ENCODE assay signal across 9 mouse cellular contexts in the genomic region with DNA sequence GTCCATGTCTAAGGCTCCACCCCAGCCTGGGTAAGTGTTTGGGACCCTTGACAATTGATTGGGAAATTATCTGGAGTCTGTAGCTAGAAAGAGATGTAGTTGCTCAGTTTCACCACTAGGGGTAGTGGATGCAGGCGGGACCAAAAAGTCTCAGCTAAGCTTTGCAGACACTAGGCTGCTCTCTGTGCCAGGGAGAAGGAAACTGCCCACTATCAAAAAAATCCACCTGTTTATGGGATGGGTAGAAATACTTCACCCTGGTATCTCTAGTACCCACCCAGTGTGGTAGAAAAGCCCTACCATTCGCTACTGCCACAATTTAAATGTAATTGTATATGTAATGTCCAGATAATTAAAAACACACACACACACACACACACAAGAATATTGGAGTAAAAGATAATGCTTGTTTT. TPM values are rescaled to one million over a fixed set of nuclear protein-coding genes. Genes with fewer than 3 reads are reported as not detected.
DNase-seq lines count a peak whose midpoint lies in the region; ATAC-seq and TF ChIP-seq lines count a peak whose summit lies in the region.
"Had no signal": no experiment of that assay in that cellular context is flagged by ENCODE, and none has a peak within 500 bp of the region (broad histone marks: within the 10 kb centered on the region; RNA-seq: fewer than 3 reads in every experiment).

No protein-coding gene starts in this region.

- peak; percentile 17 for DNase-seq in cerebellum, adult 9-10 months
- DNase-seq in cerebellum, adult 8-10 months, result no peak
- no peak for DNase-seq in testis, postnatal 14 days (ENCODE audit: low spot score)
- peak; percentile 54 for DNase-seq in forelimb bud, embryonic 11.5 days (ENCODE audit: low read depth, low spot score)
- DNase-seq in retina, postnatal 1 day, result peak; percentile 77
- DNase-seq in kidney, postnatal 4 days, result no peak

- H3K4me1 ChIP-seq in testis, adult 2 months (ENCODE audit: control insufficient read depth, insufficient read depth, low read length), result no peaks in the 10 kb centered on the region

- no peak overlapping the region for H3K4me3 ChIP-seq in testis, adult 2 months (ENCODE audit: control insufficient read depth, low read depth, low read length)

- no peak for ATAC-seq in activated CD4-positive, CD25-positive, alpha-beta regulatory T cell, adult 4 months

- no peak for TF ChIP-seq POLR2A in testis, adult 2 months (IDR thresholded peaks at IDR 0.05; ENCODE audit: control insufficient read depth, low read depth, low read length)

- H3K27ac ChIP-seq in testis, adult 2 months (ENCODE audit: control insufficient read depth, insufficient read depth, low read depth, low read length), result no peak overlapping the region

- H3K36me3 ChIP-seq in testis, adult 2 months (ENCODE audit: control insufficient read depth, insufficient read depth, low read length), result no peaks in the 10 kb centered on the region

- TF ChIP-seq CTCF in testis, adult 2 months (IDR thresholded peaks at IDR 0.05; ENCODE audit: control insufficient read depth, insufficient read depth, insufficient replicate concordance, low read depth, low read length), result peak; percentile 52; the same call in 1 of the 2 replicates

- no peaks in the 10 kb centered on the region for H3K27me3 ChIP-seq in testis, adult 2 months (ENCODE audit: control insufficient read depth, insufficient read depth, low read length)

RNA-seq across cellular contexts. Expression of a gene that starts 17.4 kb away (rescaled TPM):
- not detected in 2 replicates for polyA plus RNA-seq in testis, adult 2 months (2012; rRNA removed)
- polyA plus RNA-seq in activated CD4-positive, CD25-positive, alpha-beta regulatory T cell, adult 4 months (2017; shearing (Covaris generic)), result not detected
- polyA plus RNA-seq: limb, embryonic 14.5 days had no signal

RNA-seq across cellular contexts. Expression of a gene that starts 22.5 kb away (rescaled TPM):
- polyA plus RNA-seq in testis, adult 2 months (2012; rRNA removed), result 1.9 and 4.7 TPM in 2 replicates
- polyA plus RNA-seq in activated CD4-positive, CD25-positive, alpha-beta regulatory T cell, adult 4 months (2017; shearing (Covaris generic)), result under 1 TPM in 1 of 2 experiments, not detected in 1; 0.18 TPM

Comparison
In these comparisons a context has a peak if more than half of its experiments do, and no peak if none do; other contexts are left out.
1. DNase-seq: peak in cerebellum, adult 9-10 months (single experiment), forelimb bud, embryonic 11.5 days (single experiment) and retina, postnatal 1 day (single experiment); none in cerebellum, adult 8-10 months (single experiment), testis, postnatal 14 days (single experiment) and kidney, postnatal 4 days (0 of 2).